Mouse (Mus musculus) thymus, adult 2 months (tissue): ENCODE measurements around the gene 2010109A12Rik.

Source experiments
- CTCF ChIP-seq: fragments of 200-500 bp; IDR thresholded peaks from 2 replicates; pipeline ENCODE4 v1.5.1; 2012; ENCODE audit warnings: mild to moderate bottlenecking, control low read depth, low read length, moderate library complexity, borderline replicate concordance; ENCODE audit not compliant: control insufficient read depth, poor library complexity, insufficient read depth; ENCODE audit errors: extremely low read depth
- POLR2A ChIP-seq: fragments of 200-500 bp; IDR thresholded peaks from 2 replicates; pipeline ENCODE4 v1.6.1; 2012; ENCODE audit warnings: mild to moderate bottlenecking, low read length, control low read depth, moderate library complexity; ENCODE audit not compliant: control insufficient read depth, poor library complexity, insufficient read depth; ENCODE audit errors: extremely low read depth

DNA sequence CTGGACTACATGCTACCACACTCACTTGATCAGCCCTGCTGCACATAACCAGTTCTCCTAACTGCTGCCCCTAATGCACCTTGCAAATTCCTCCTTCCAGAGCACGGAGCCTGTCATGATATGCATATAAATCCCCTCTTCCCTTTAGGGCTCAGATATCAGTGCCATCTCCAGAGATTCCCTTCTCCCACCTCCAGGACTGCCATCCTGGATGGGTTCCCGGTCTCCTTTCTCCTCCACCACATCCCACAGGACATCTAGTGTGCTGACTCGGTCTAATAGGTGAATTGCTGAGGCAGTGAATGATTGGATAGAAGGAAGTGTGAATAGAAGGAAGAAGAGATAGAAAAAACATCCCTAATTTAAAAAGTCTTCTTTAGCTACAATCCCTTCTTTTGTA, 25.4 kb downstream of the 2010109A12Rik start:
- TF ChIP-seq CTCF (no peak), POLR2A (no peak)
